Mouse (Mus musculus) CH12.LX (cell line): ENCODE data around the gene Sept3.

Source experiments
- CTCF ChIP-seq, 2 experiments: IDR thresholded peaks in 1 of 2; conservative IDR thresholded peaks in 1 of 2; 2 replicates each; pipeline ENCODE4 v1.5.1; 2011 to 2012; ENCODE audit warnings: low read depth in 2 of 2, low read length in 2 of 2, improper control_type of control experiment in 1 of 2, inconsistent platforms in 1 of 2, mild to moderate bottlenecking in 1 of 2, moderate library complexity in 1 of 2
- E2F4 ChIP-seq: IDR thresholded peaks from 2 replicates; pipeline ENCODE4 v1.6.1; 2011; ENCODE audit warnings: low read depth, low read length, improper control_type of control experiment; ENCODE audit not compliant: insufficient replicate concordance
- EP300 ChIP-seq: IDR thresholded peaks from 2 replicates; pipeline ENCODE4 v1.6.1; 2011; ENCODE audit warnings: low read length, improper control_type of control experiment
- ZNF384 ChIP-seq: IDR thresholded peaks from 2 replicates; pipeline ENCODE4 v1.6.1; 2012; ENCODE audit warnings: low read depth, low read length, improper control_type of control experiment, inconsistent platforms

DNA sequence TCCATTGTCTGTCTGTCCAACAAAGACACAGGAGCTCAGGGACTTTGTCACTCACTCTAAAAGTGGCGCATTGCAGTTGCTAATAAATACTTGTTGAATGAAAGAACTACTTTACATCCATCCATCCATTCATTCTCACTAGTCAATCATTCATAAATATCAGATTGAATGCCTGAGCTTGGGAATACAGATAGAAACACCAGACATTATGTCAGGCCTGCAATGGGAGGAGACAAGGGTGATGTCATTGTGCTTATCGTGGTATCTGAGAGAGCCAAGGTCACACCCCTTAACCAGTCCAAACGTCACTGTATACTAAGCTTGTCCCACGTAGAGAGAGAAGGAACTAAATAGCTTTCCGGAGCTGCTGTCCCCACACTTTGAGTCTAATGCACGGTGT lies 22.6 kb upstream of the Sept3 start, which contains the start of gene 1500009C09Rik:
- no peak for TF ChIP-seq ZNF384
- TF ChIP-seq E2F4 = no peak
- TF ChIP-seq CTCF (conservative IDR thresholded peaks at IDR 0.05 in 1 of 2, IDR thresholded peaks at IDR 0.05 in 1 of 2; ENCODE audit: low read depth in 2 of 2, low read length in 2 of 2) = no peak
- no peak for TF ChIP-seq EP300
